Mouse (Mus musculus): ENCODE measurements around the gene Faap24.

DNA sequence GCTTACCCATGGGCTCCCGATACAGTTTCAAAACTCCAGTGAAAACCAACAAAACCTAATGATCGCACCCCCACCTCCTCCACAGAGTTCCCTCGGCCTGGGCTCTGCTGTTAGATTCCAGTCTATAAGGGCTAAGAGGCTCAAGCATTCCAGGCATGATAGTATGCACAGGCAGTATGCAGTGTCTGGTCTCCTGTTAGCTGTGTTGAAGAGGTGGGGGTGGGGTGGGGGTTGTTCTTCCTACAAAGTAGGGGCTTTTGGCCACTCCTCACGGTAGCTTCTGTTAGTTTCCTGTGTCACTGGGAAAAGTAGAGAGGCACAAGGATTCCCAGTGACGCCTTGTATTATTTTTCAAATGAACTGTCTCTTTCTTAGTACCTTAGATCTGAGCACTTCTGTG, 34.4 kb downstream of the Faap24 start:
- TF ChIP-seq CTCF (IDR thresholded peaks at IDR 0.05; ENCODE audit: borderline replicate concordance, extremely low read depth, insufficient read depth, insufficient read length), result no peak
- no peak for TF ChIP-seq POLR2A (IDR thresholded peaks at IDR 0.05; ENCODE audit: borderline replicate concordance, extremely low read depth, insufficient read depth, insufficient read length, poor library complexity, severe bottlenecking)

Data from brain, embryonic 14.5 days (tissue).